Mouse (Mus musculus) testis, adult 2 months (tissue): ENCODE results near the gene Rcc1.

Experiments
- CTCF ChIP-seq: fragments of 200-500 bp; IDR thresholded peaks from 2 replicates; pipeline ENCODE4 v1.5.1; 2012; ENCODE audit warnings: low read depth, mild to moderate bottlenecking, inconsistent platforms, low read length, moderate library complexity; ENCODE audit not compliant: control insufficient read depth, insufficient read depth, insufficient replicate concordance
- POLR2A ChIP-seq: fragments of 200-500 bp; IDR thresholded peaks from 2 replicates; pipeline ENCODE4 v1.6.1; 2012; ENCODE audit warnings: low read depth, mild to moderate bottlenecking, inconsistent platforms, low read length, moderate library complexity; ENCODE audit not compliant: control insufficient read depth

DNA sequence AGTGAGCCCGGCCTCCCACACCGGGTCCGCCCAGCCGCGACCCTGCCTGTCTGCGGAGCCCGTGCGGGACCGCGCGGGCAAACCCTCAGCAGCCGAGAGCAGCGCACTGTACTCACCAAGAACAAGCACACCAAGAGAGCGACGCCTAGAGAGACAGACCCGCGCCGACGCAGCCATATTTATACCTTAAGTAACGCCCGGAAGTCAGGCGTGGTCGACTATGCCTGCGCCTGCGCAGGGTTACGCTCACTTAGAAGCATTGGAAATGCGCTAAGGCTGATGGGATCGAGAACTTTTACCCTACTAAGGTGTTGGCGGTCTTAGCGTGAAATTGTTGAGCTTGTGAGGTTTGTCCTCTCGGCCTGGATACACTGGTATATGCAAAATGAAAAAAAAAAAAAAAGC is at the start of gene Rcc1:
- TF ChIP-seq CTCF (0 out of 2 replicates have a peak, but pooled peaks have one; percentile 9), POLR2A (peak; percentile 99)
